ENCODE assay signal across 18 mouse cellular contexts in genomic region chr7:73139901-73140300, GRCm38 (mm10).
DNase-seq lines count a peak whose midpoint lies in the region; ATAC-seq lines count a peak whose summit lies in the region.
"Had no signal": no experiment of that assay in that cellular context is flagged by ENCODE, and none has a peak within 500 bp of the region (broad histone marks: within the 10 kb centered on the region; RNA-seq: fewer than 3 reads in every experiment).

No protein-coding gene starts in this region.

- H3K4me3 ChIP-seq in heart, embryonic 11.5 days (ENCODE audit: low read depth, low read length), result no peak overlapping the region
- H3K4me3 ChIP-seq in kidney, embryonic 16.5 days (ENCODE audit: low read length), result no peak overlapping the region
- no peak overlapping the region for H3K4me3 ChIP-seq in hindbrain, embryonic 14.5 days (replicated peaks; ENCODE audit: low read length)
- H3K4me3 ChIP-seq: embryonic facial prominence, embryonic 15.5 days; gastrocnemius, adult 2 months; neural tube, embryonic 13.5 days had no signal

- DNase-seq in heart, adult 9 months (ENCODE audit: low spot score in 2 of 2), result no peak
- no peak for DNase-seq in kidney, adult 11 months
- peak; percentile 41 for DNase-seq in ES-CJ7 (ENCODE audit: low read depth, low spot score)
- no peak for DNase-seq in hindbrain, embryonic 14.5 days (ENCODE audit: low spot score)
- no peak for DNase-seq in adrenal gland, adult 18-20 months (ENCODE audit: low spot score in 2 of 2)
- DNase-seq: adrenal gland, postnatal 10 days; cerebellum, adult 9-10 months; gastrocnemius, adult 2 months; kidney, adult 18-20 months; kidney, postnatal 10 days; thymus, postnatal 25 days had no signal

- no peak overlapping the region for H3K9ac ChIP-seq in heart, embryonic 11.5 days (ENCODE audit: low read depth, low read length)
- H3K9ac ChIP-seq in kidney, embryonic 16.5 days (replicated peaks; ENCODE audit: low read length), result no peak overlapping the region
- no peak overlapping the region for H3K9ac ChIP-seq in hindbrain, embryonic 14.5 days
- H3K9ac ChIP-seq: embryonic facial prominence, embryonic 15.5 days; liver, embryonic 14.5 days; neural tube, embryonic 13.5 days had no signal

- no peak overlapping the region for H3K27ac ChIP-seq in heart, embryonic 11.5 days (ENCODE audit: low read depth, low read length)
- no peak overlapping the region for H3K27ac ChIP-seq in kidney, embryonic 16.5 days (ENCODE audit: low read length)
- H3K27ac ChIP-seq in hindbrain, embryonic 14.5 days, result 0 out of 2 replicates have a peak overlapping the region, but pooled peaks have one; percentile 5
- H3K27ac ChIP-seq: embryonic facial prominence, embryonic 15.5 days; gastrocnemius, adult 2 months; liver, embryonic 14.5 days; macrophage had no signal

- no peaks in the 10 kb centered on the region for H3K9me3 ChIP-seq in heart, embryonic 11.5 days (replicated peaks; ENCODE audit: control insufficient read depth, low read length)
- no peaks in the 10 kb centered on the region for H3K9me3 ChIP-seq in kidney, embryonic 16.5 days (ENCODE audit: low read length)
- H3K9me3 ChIP-seq in hindbrain, embryonic 14.5 days (ENCODE audit: control insufficient read depth, low read length), result no peaks in the 10 kb centered on the region
- H3K9me3 ChIP-seq: embryonic facial prominence, embryonic 15.5 days; neural tube, embryonic 13.5 days had no signal

- no peak for ATAC-seq in heart, embryonic 11.5 days (replicated peaks; ENCODE audit: insufficient number of reproducible peaks, low FRiP score, low TSS enrichment)
- no peak for ATAC-seq in kidney, embryonic 16.5 days (ENCODE audit: low FRiP score, low TSS enrichment)
- ATAC-seq in hindbrain, embryonic 14.5 days (ENCODE audit: low FRiP score), result no peak
- ATAC-seq: Patski had no signal

- H3K36me3 ChIP-seq in heart, embryonic 11.5 days (ENCODE audit: control insufficient read depth, insufficient read depth, low read length), result no peaks in the 10 kb centered on the region
- no peaks in the 10 kb centered on the region for H3K36me3 ChIP-seq in kidney, embryonic 16.5 days (ENCODE audit: insufficient read depth, low read length)
- H3K36me3 ChIP-seq in hindbrain, embryonic 14.5 days (replicated peaks; ENCODE audit: control insufficient read depth, insufficient read depth), result no peaks in the 10 kb centered on the region
- H3K36me3 ChIP-seq: embryonic facial prominence, embryonic 15.5 days; neural tube, embryonic 13.5 days had no signal

- WGBS in heart, embryonic 11.5 days (ENCODE audit: insufficient replicate concordance), result 30% methylated on average over 6 of the region's 6 CpGs
- WGBS in kidney, embryonic 16.5 days, result 63% methylated on average over 6 of the region's 6 CpGs
- 19% methylated on average over 6 of the region's 6 CpGs for WGBS in hindbrain, embryonic 14.5 days

- H3K4me1 ChIP-seq in heart, embryonic 11.5 days (ENCODE audit: control insufficient read depth, insufficient read depth, low read length), result no peaks in the 10 kb centered on the region
- peaks cover 22% of the 10 kb centered on the region for H3K4me1 ChIP-seq in kidney, embryonic 16.5 days (ENCODE audit: insufficient read depth, low read length)
- H3K4me1 ChIP-seq in hindbrain, embryonic 14.5 days (replicated peaks; ENCODE audit: control insufficient read depth, insufficient read depth, low read length), result peaks cover 21% of the 10 kb centered on the region

- H3K4me2 ChIP-seq in heart, embryonic 11.5 days, result peak overlapping the region; percentile 19
- H3K4me2 ChIP-seq in kidney, embryonic 16.5 days (replicated peaks; ENCODE audit: low read depth, low read length), result 0 out of 2 replicates have a peak overlapping the region, but pooled peaks have one; percentile 15
- no peak overlapping the region for H3K4me2 ChIP-seq in hindbrain, embryonic 14.5 days (replicated peaks)
- H3K4me2 ChIP-seq: embryonic facial prominence, embryonic 15.5 days; neural tube, embryonic 13.5 days had no signal

- H3K27me3 ChIP-seq in heart, embryonic 11.5 days (ENCODE audit: control insufficient read depth, insufficient read depth, low read length), result peaks cover 32% of the 10 kb centered on the region
- H3K27me3 ChIP-seq in kidney, embryonic 16.5 days (ENCODE audit: insufficient read depth, low read length), result 0 out of 2 replicates have a peak, but pooled peaks cover 4% of the 10 kb centered on the region
- H3K27me3 ChIP-seq in hindbrain, embryonic 14.5 days (ENCODE audit: control insufficient read depth, insufficient read depth, low read length), result no peaks in the 10 kb centered on the region; the same call in 1 of the 2 replicates
- H3K27me3 ChIP-seq: Patski had no signal
